ENCODE assay signal across 26 mouse cellular contexts in genomic region chr12:58441962-58442361, GRCm38 (mm10).
"Had no signal": no experiment of that assay in that cellular context is flagged by ENCODE, and none has a peak within 500 bp of the region (broad histone marks: within the 10 kb centered on the region; RNA-seq: fewer than 3 reads in every experiment).

No protein-coding gene starts in this region.

- DNase-seq: gastrocnemius, postnatal 14 days; gastrocnemius, postnatal 36 days; heart, adult 11 months; heart, adult 2 months; heart, postnatal 14 days; heart, postnatal 36 days; kidney, adult 11 months; kidney, adult 2 months; kidney, adult 9 months; kidney, postnatal 14 days; kidney, postnatal 36 days; layer of hippocampus, adult 9-11 months; layer of hippocampus, postnatal 36 days; left cerebral cortex, postnatal 4 days had no signal

- H3K36me3 ChIP-seq: heart, embryonic 13.5 days; heart, embryonic 15.5 days; hindbrain, embryonic 13.5 days; hindbrain, embryonic 15.5 days; kidney, embryonic 15.5 days; limb, embryonic 13.5 days; limb, embryonic 15.5 days had no signal

- H3K4me2 ChIP-seq: heart, embryonic 11.5 days; heart, embryonic 13.5 days; heart, embryonic 15.5 days; hindbrain, embryonic 13.5 days; hindbrain, embryonic 15.5 days; kidney, embryonic 15.5 days; limb, embryonic 13.5 days; limb, embryonic 15.5 days had no signal

- H3K9me3 ChIP-seq: heart, embryonic 13.5 days; heart, embryonic 15.5 days; hindbrain, embryonic 13.5 days; hindbrain, embryonic 15.5 days; kidney, embryonic 15.5 days; limb, embryonic 13.5 days; limb, embryonic 15.5 days had no signal

- H3K4me1 ChIP-seq: heart, embryonic 13.5 days; heart, embryonic 15.5 days; hindbrain, embryonic 13.5 days; hindbrain, embryonic 15.5 days; kidney, embryonic 15.5 days; limb, embryonic 15.5 days had no signal

- H3K4me3 ChIP-seq: heart, adult 2 months; heart, embryonic 13.5 days; heart, embryonic 15.5 days; hindbrain, embryonic 13.5 days; hindbrain, embryonic 15.5 days; kidney, embryonic 15.5 days; left cerebral cortex, adult 2 months; limb, embryonic 13.5 days; limb, embryonic 15.5 days had no signal

- H3K27ac ChIP-seq: heart, adult 2 months; heart, embryonic 13.5 days; heart, embryonic 15.5 days; hindbrain, embryonic 13.5 days; hindbrain, embryonic 15.5 days; hindbrain, postnatal 0 days; kidney, embryonic 15.5 days; kidney, postnatal 0 days; left cerebral cortex, adult 2 months; limb, embryonic 13.5 days; limb, embryonic 15.5 days had no signal

- H3K27me3 ChIP-seq: heart, embryonic 13.5 days; heart, embryonic 15.5 days; hindbrain, embryonic 13.5 days; hindbrain, embryonic 15.5 days; kidney, embryonic 15.5 days; limb, embryonic 13.5 days; limb, embryonic 15.5 days had no signal

- H3K9ac ChIP-seq: heart, embryonic 13.5 days; heart, embryonic 15.5 days; hindbrain, embryonic 13.5 days; hindbrain, embryonic 15.5 days; kidney, embryonic 15.5 days; limb, embryonic 13.5 days; limb, embryonic 15.5 days had no signal

- ATAC-seq: hindbrain, postnatal 0 days; intestine, embryonic 16.5 days had no signal
